ENCODE assay signal across 15 mouse cellular contexts in genomic region chr2:166082661-166083060, GRCm38 (mm10).
A peak's percentile ranks its signal among the peaks of the same experiment; 100 is the strongest.
DNase-seq lines count a peak whose midpoint lies in the region; ATAC-seq and TF ChIP-seq lines count a peak whose summit lies in the region.
"Had no signal": no experiment of that assay in that cellular context is flagged by ENCODE, and none has a peak within 500 bp of the region (broad histone marks: within the 10 kb centered on the region; RNA-seq: fewer than 3 reads in every experiment).

No protein-coding gene starts in this region.

- no peak overlapping the region for H3K4me3 ChIP-seq in forebrain, embryonic 12.5 days (replicated peaks)
- H3K4me3 ChIP-seq in forebrain, embryonic 14.5 days (ENCODE audit: low read depth, low read length), result no peak overlapping the region
- H3K4me3 ChIP-seq in heart, embryonic 14.5 days (ENCODE audit: control insufficient read depth in 1 of 2, insufficient read depth in 1 of 2, low read depth in 1 of 2, low read length in 2 of 2), result no peak overlapping the region
- H3K4me3 ChIP-seq in intestine, postnatal 0 days (ENCODE audit: low read depth, low read length), result no peak overlapping the region
- H3K4me3 ChIP-seq in intestine, embryonic 16.5 days (ENCODE audit: low read length), result no peak overlapping the region
- H3K4me3 ChIP-seq: erythroblast, embryonic 14.5 days; hindbrain, embryonic 12.5 days; limb, embryonic 10.5 days; limb, embryonic 15.5 days; liver, embryonic 13.5 days had no signal

- no peak for DNase-seq in forebrain, embryonic 14.5 days (ENCODE audit: low spot score)
- no peak for DNase-seq in heart, postnatal 10 days
- no peak for DNase-seq in cerebellum, postnatal 4 days (ENCODE audit: low spot score in 2 of 2)
- DNase-seq: adrenal gland, adult 8-10 months; right cerebral cortex, postnatal 25 days had no signal

- peaks cover 7% of the 10 kb centered on the region for H3K4me1 ChIP-seq in forebrain, embryonic 12.5 days
- no peaks in the 10 kb centered on the region for H3K4me1 ChIP-seq in forebrain, embryonic 14.5 days (ENCODE audit: control insufficient read depth, insufficient read depth, low read length)
- peaks cover 23 to 42% of the 10 kb centered on the region in 2 experiments for H3K4me1 ChIP-seq in heart, embryonic 14.5 days (ENCODE audit: control insufficient read depth in 2 of 2, insufficient read depth in 2 of 2, low read length in 2 of 2)
- peaks cover 4% of the 10 kb centered on the region; the same call in 1 of the 2 replicates for H3K4me1 ChIP-seq in intestine, postnatal 0 days (replicated peaks; ENCODE audit: control insufficient read depth, insufficient read depth, low read length)
- peaks cover 19% of the 10 kb centered on the region for H3K4me1 ChIP-seq in intestine, embryonic 16.5 days (ENCODE audit: control insufficient read depth, insufficient read depth, low read length)

- peaks cover 39% of the 10 kb centered on the region for H3K36me3 ChIP-seq in forebrain, embryonic 12.5 days (replicated peaks)
- H3K36me3 ChIP-seq in forebrain, embryonic 14.5 days (ENCODE audit: control insufficient read depth, insufficient read depth, low read length), result 0 out of 2 replicates have a peak, but pooled peaks cover 5% of the 10 kb centered on the region
- H3K36me3 ChIP-seq in heart, embryonic 14.5 days (ENCODE audit: control insufficient read depth, insufficient read depth, low read length), result peaks cover 70% of the 10 kb centered on the region
- peaks cover 65% of the 10 kb centered on the region for H3K36me3 ChIP-seq in intestine, postnatal 0 days (ENCODE audit: control insufficient read depth, insufficient read depth)
- H3K36me3 ChIP-seq in intestine, embryonic 16.5 days (ENCODE audit: control insufficient read depth, insufficient read depth, low read length), result peaks cover 6% of the 10 kb centered on the region
- H3K36me3 ChIP-seq: G1E; liver, embryonic 13.5 days had no signal

- ATAC-seq in forebrain, embryonic 12.5 days (ENCODE audit: low FRiP score), result peak; percentile 36; the same call in 1 of the 2 replicates
- no peak for ATAC-seq in forebrain, embryonic 14.5 days
- no peak for ATAC-seq in heart, embryonic 14.5 days (ENCODE audit: insufficient number of reproducible peaks, insufficient read depth, low FRiP score, low read depth)
- no peak for ATAC-seq in intestine, postnatal 0 days
- no peak for ATAC-seq in intestine, embryonic 16.5 days

- H3K4me2 ChIP-seq in forebrain, embryonic 12.5 days, result no peak overlapping the region
- no peak overlapping the region for H3K4me2 ChIP-seq in forebrain, embryonic 14.5 days (ENCODE audit: low read length)
- no peak overlapping the region for H3K4me2 ChIP-seq in heart, embryonic 14.5 days (ENCODE audit: low read length)
- no peak overlapping the region for H3K4me2 ChIP-seq in intestine, postnatal 0 days (replicated peaks; ENCODE audit: low read depth)
- H3K4me2 ChIP-seq in intestine, embryonic 16.5 days (ENCODE audit: low read depth, low read length), result no peak overlapping the region
- H3K4me2 ChIP-seq: hindbrain, embryonic 12.5 days; limb, embryonic 15.5 days; liver, embryonic 13.5 days had no signal

- H3K27ac ChIP-seq in forebrain, embryonic 12.5 days, result no peak overlapping the region
- H3K27ac ChIP-seq in forebrain, embryonic 14.5 days (ENCODE audit: low read depth, low read length), result no peak overlapping the region
- no peak overlapping the region; a peak in 1 of 4 replicates for H3K27ac ChIP-seq in heart, embryonic 14.5 days (replicated peaks in 1 of 2; ENCODE audit: control insufficient read depth in 1 of 2, insufficient read depth in 1 of 2, low read depth in 2 of 2, low read length in 2 of 2)
- 0 out of 2 replicates have a peak overlapping the region, but pooled peaks have one; percentile 11 for H3K27ac ChIP-seq in intestine, postnatal 0 days (ENCODE audit: low read depth, low read length)
- no peak overlapping the region for H3K27ac ChIP-seq in intestine, embryonic 16.5 days (ENCODE audit: low read length)
- H3K27ac ChIP-seq: hindbrain, embryonic 12.5 days; limb, embryonic 10.5 days; limb, embryonic 15.5 days; liver, embryonic 13.5 days had no signal

- WGBS in forebrain, embryonic 12.5 days, result 81% methylated on average over 10 of the region's 10 CpGs
- WGBS in forebrain, embryonic 14.5 days, result 79% methylated on average over 10 of the region's 10 CpGs
- 78% methylated on average over 10 of the region's 10 CpGs for WGBS in heart, embryonic 14.5 days
- 88% methylated on average over 10 of the region's 10 CpGs for WGBS in intestine, postnatal 0 days
- WGBS in intestine, embryonic 16.5 days, result 87% methylated on average over 10 of the region's 10 CpGs

- H3K9me3 ChIP-seq in forebrain, embryonic 12.5 days, result no peaks in the 10 kb centered on the region
- no peaks in the 10 kb centered on the region for H3K9me3 ChIP-seq in forebrain, embryonic 14.5 days (replicated peaks; ENCODE audit: control insufficient read depth, low read length)
- no peaks in the 10 kb centered on the region for H3K9me3 ChIP-seq in heart, embryonic 14.5 days (ENCODE audit: control insufficient read depth, low read length)
- no peaks in the 10 kb centered on the region for H3K9me3 ChIP-seq in intestine, postnatal 0 days (ENCODE audit: control insufficient read depth)
- H3K9me3 ChIP-seq in intestine, embryonic 16.5 days (ENCODE audit: control insufficient read depth, low read length), result no peaks in the 10 kb centered on the region
- H3K9me3 ChIP-seq: G1E; hindbrain, embryonic 12.5 days; limb, embryonic 10.5 days; limb, embryonic 15.5 days; liver, embryonic 13.5 days had no signal

- no peak for TF ChIP-seq CTCF in intestine, postnatal 0 days (IDR thresholded peaks at IDR 0.05; ENCODE audit: low read depth)

- H3K9ac ChIP-seq in forebrain, embryonic 12.5 days, result no peak overlapping the region
- H3K9ac ChIP-seq in forebrain, embryonic 14.5 days (ENCODE audit: low read length), result no peak overlapping the region
- peak overlapping the region; percentile 21; the same call in 1 of the 2 replicates for H3K9ac ChIP-seq in heart, embryonic 14.5 days (ENCODE audit: low read length)
- no peak overlapping the region for H3K9ac ChIP-seq in intestine, postnatal 0 days (ENCODE audit: low read depth, low read length)
- no peak overlapping the region for H3K9ac ChIP-seq in intestine, embryonic 16.5 days (ENCODE audit: low read depth, low read length)
- H3K9ac ChIP-seq: hindbrain, embryonic 12.5 days; limb, embryonic 15.5 days; liver, embryonic 13.5 days had no signal

- intact Hi-C loops in heart, postnatal 10 days (cut with DNase I), result loop anchor here (10.0 kb wide), 1 partner anchor 702 kb away; no protein-coding TSS in a partner anchor

- no peaks in the 10 kb centered on the region for H3K27me3 ChIP-seq in forebrain, embryonic 12.5 days
- H3K27me3 ChIP-seq in forebrain, embryonic 14.5 days (replicated peaks; ENCODE audit: control insufficient read depth, insufficient read depth, low read length), result no peaks in the 10 kb centered on the region
- H3K27me3 ChIP-seq in heart, embryonic 14.5 days (ENCODE audit: control insufficient read depth, insufficient read depth, low read length), result no peaks in the 10 kb centered on the region
- no peaks in the 10 kb centered on the region for H3K27me3 ChIP-seq in intestine, postnatal 0 days (replicated peaks; ENCODE audit: control insufficient read depth, insufficient read depth, low read length)
- no peaks in the 10 kb centered on the region for H3K27me3 ChIP-seq in intestine, embryonic 16.5 days (replicated peaks; ENCODE audit: control insufficient read depth, insufficient read depth, low read length)
- H3K27me3 ChIP-seq: hindbrain, embryonic 12.5 days; limb, embryonic 15.5 days; liver, embryonic 13.5 days had no signal
